Mouse (Mus musculus): ENCODE results near the gene Txn2. TPM values are rescaled to one million over a fixed set of nuclear protein-coding genes. Genes with fewer than 3 reads are reported as not detected.
A peak's percentile ranks its signal among the peaks of the same experiment; 100 is the strongest.

Txn2 gene
- polyA plus RNA-seq (2012; rRNA removed) (121 and 142 TPM in 2 replicates), polyA plus RNA-seq (2014; fragmentation: Nextera tagmentation; extraction: Ambion mirVana) (199 and 218 TPM in 2 replicates)

DNA sequence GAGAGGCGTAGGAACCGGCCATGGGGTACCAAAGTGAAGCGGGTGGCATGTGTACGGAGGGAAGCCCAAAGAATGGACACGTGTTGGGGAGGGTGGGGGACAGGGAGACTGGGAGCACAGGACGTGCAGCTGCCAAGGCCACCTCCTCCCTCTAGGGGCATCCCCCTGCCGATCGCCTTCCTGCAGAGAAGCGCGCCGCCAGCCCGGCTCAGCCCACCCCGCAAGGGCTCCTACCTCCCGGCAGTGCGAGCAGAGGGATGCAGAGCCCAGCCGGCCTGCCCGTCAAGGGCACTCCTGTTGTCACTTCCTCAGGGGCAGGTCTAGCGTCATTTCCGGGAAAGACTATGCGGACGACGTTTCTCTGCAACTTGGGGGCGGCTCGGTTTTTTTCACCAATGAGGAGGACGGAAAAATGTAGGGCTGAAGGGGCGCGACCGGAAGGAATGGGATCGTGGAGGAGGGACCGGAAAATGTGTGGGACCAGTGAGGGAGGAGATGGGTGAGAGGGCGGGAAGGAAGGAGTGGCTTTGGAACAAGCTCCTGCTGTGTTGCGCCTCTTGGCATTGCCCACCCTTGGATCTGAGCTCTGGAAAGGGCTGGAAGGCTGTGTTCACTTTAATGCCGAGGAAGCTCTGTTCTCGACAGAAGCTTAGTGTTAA is at the start of gene Txn2:
TSS of gene Txn2 (minus strand) at position 334 of the 659 bp plus-strand sequence.
- Histone ChIP-seq H3K27ac (peak within 1 kb of the TSS; percentile 91), H3K4me1 (replicated peaks; ENCODE audit: control insufficient read depth in 2 of 2, insufficient read depth in 2 of 2, low read length in 1 of 2) (peaks cover 35 to 50% of the 10 kb centered on the region in 2 experiments), H3K4me3 (ENCODE audit: insufficient read depth in 1 of 2, low read depth in 2 of 2, low read length in 2 of 2) (peak within 1 kb of the TSS; percentile 71 to 75), H3K36me3 (replicated peaks; ENCODE audit: control insufficient read depth, insufficient read depth, low read depth) (peaks cover 28% of the 10 kb centered on the region), H3K27me3 (ENCODE audit: control insufficient read depth, insufficient read depth, low read length) (no peaks in the 10 kb centered on the region), H3K9me3 (ENCODE audit: control insufficient read depth, low read length) (no peaks in the 10 kb centered on the region), H3K9ac (replicated peaks) (peak within 1 kb of the TSS; percentile 77), H3K4me2 (ENCODE audit: low read depth) (peak within 1 kb of the TSS; percentile 86)
- TF ChIP-seq EP300 (IDR thresholded peaks at IDR 0.05; ENCODE audit: low read depth) (no peak), CTCF (IDR thresholded peaks at IDR 0.05; ENCODE audit: low read depth) (peak; percentile 35; the same call in 1 of the 2 replicates)
- DNase-seq (ENCODE audit: low read depth in 3 of 3, low spot score in 3 of 3) (peak; percentile 99), ATAC-seq (ENCODE audit: insufficient read depth) (peak; percentile 88)
- under 1% methylated on average over 34 of the region's 34 CpGs for WGBS (ENCODE audit: insufficient replicate concordance)

GRCm38 (mm10) chr15:77977663-77978062 is 48.9 kb upstream of the Txn2 start:
- Histone ChIP-seq H3K4me3 (ENCODE audit: insufficient read depth in 1 of 2, low read depth in 2 of 2, low read length in 2 of 2) (peak overlapping the region in 1 of 2 experiments; percentile 25; a peak in 1 of 4 replicates), H3K9ac (replicated peaks) (no peak overlapping the region), H3K9me3 (ENCODE audit: control insufficient read depth, low read length) (no peaks in the 10 kb centered on the region), H3K27ac (peak overlapping the region; percentile 49), H3K4me1 (replicated peaks; ENCODE audit: control insufficient read depth in 2 of 2, insufficient read depth in 2 of 2, low read length in 1 of 2) (peaks cover 49 to 50% of the 10 kb centered on the region in 2 experiments), H3K36me3 (replicated peaks; ENCODE audit: control insufficient read depth, insufficient read depth, low read depth) (no peaks in the 10 kb centered on the region), H3K27me3 (ENCODE audit: control insufficient read depth, insufficient read depth, low read length) (no peaks in the 10 kb centered on the region; the same call in 1 of the 2 replicates), H3K4me2 (ENCODE audit: low read depth) (peak overlapping the region; percentile 45)
- ATAC-seq (ENCODE audit: insufficient read depth) (peak; percentile 57; the same call in 1 of the 2 replicates), DNase-seq (ENCODE audit: low read depth in 3 of 3, low spot score in 3 of 3) (no peak)
- 39% methylated on average over 3 of the region's 3 CpGs for WGBS (ENCODE audit: insufficient replicate concordance)
- TF ChIP-seq EP300 (IDR thresholded peaks at IDR 0.05; ENCODE audit: low read depth) = no peak

GRCm38 (mm10) chr15:77974165-77974841 is 45.5 kb upstream of the Txn2 start:
- ATAC-seq (ENCODE audit: insufficient read depth) (peak; percentile 85), DNase-seq (ENCODE audit: low read depth in 3 of 3, low spot score in 3 of 3) (peak; percentile 61 to 66 (median 65))
- TF ChIP-seq EP300 (IDR thresholded peaks at IDR 0.05; ENCODE audit: low read depth) = peak; percentile 88
- TF ChIP-seq CTCF (IDR thresholded peaks at IDR 0.05; ENCODE audit: low read depth) = no peak
- Histone ChIP-seq H3K4me3 (ENCODE audit: insufficient read depth in 1 of 2, low read depth in 2 of 2, low read length in 2 of 2) (peak overlapping the region; percentile 14 to 37; a peak in 3 of 4 replicates), H3K36me3 (replicated peaks; ENCODE audit: control insufficient read depth, insufficient read depth, low read depth) (no peaks in the 10 kb centered on the region), H3K27me3 (ENCODE audit: control insufficient read depth, insufficient read depth, low read length) (no peaks in the 10 kb centered on the region), H3K9ac (replicated peaks) (peak overlapping the region; percentile 68), H3K27ac (peak overlapping the region; percentile 90), H3K9me3 (ENCODE audit: control insufficient read depth, low read length) (no peaks in the 10 kb centered on the region), H3K4me1 (replicated peaks; ENCODE audit: control insufficient read depth in 2 of 2, insufficient read depth in 2 of 2, low read length in 1 of 2) (peaks cover 64 to 65% of the 10 kb centered on the region in 2 experiments), H3K4me2 (ENCODE audit: low read depth) (peak overlapping the region; percentile 77)
- WGBS (ENCODE audit: insufficient replicate concordance) = 29% methylated on average over 6 of the region's 6 CpGs

DNA sequence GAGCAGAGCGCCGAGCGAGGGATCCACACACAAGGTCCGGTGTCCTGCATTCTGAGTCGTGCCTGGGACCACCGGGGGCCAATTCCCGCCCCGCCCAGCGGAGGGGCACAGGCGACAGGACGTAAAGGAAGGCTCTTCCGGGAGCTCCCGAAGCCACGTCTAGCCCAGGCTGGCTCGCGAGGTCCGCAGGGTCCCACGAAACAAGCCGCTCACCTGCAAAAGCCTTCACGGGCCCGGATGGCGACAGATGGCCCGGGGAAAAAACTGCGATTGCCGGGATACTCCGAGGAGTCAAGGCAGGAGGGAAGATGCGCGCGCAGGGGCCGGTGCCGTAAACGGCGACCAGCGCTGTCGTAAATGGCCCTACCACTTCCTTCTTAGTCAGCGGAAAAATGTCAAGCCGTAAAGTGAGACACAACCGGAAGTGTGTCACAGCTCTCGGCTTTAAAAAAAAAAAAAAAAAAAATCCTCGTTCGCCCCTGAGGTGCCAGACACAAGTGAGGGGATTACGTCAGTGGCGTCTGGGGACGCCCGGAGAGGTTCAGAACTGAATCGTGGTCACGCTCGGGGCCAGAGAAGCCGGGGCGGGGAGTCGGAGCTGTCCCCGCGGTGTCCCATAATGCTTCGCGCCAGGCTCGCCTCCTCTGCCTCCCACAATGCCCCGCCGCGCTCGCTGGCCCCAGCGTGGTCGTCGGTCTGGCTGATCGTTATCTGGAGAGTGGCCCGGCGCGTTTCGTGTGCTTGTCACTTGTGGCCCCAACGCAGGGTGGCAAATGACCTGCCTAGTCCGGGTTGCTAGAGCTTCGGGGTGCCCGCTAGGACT is 41.9 kb upstream of the Txn2 start, which contains the start of gene Eif3d:
TSS of gene Eif3d (minus strand) at position 344 of the 823 bp plus-strand sequence.
- H3K36me3 ChIP-seq (replicated peaks; ENCODE audit: control insufficient read depth, insufficient read depth, low read depth) = peaks cover 29% of the 10 kb centered on the region
- peak within 1 kb of the TSS; percentile 96 for H3K27ac ChIP-seq
- H3K9me3 ChIP-seq (ENCODE audit: control insufficient read depth, low read length) = no peaks in the 10 kb centered on the region
- H3K27me3 ChIP-seq (ENCODE audit: control insufficient read depth, insufficient read depth, low read length) = no peaks in the 10 kb centered on the region
- peak within 1 kb of the TSS; percentile 96 for H3K4me2 ChIP-seq (ENCODE audit: low read depth)
- peak within 1 kb of the TSS; percentile 96 to 99 for H3K4me3 ChIP-seq (ENCODE audit: insufficient read depth in 1 of 2, low read depth in 2 of 2, low read length in 2 of 2)
- peak; percentile 89 to 91 (median 89) for DNase-seq (ENCODE audit: low read depth in 3 of 3, low spot score in 3 of 3)
- under 1% methylated on average over 72 of the region's 72 CpGs for WGBS (ENCODE audit: insufficient replicate concordance)
- no peak; the same call in 1 of the 2 replicates for TF ChIP-seq EP300 (IDR thresholded peaks at IDR 0.05; ENCODE audit: low read depth)
- peak; percentile 5; the same call in 1 of the 2 replicates for TF ChIP-seq CTCF (IDR thresholded peaks at IDR 0.05; ENCODE audit: low read depth)
- ATAC-seq (ENCODE audit: insufficient read depth) = peak; percentile 68
- H3K4me1 ChIP-seq (replicated peaks; ENCODE audit: control insufficient read depth in 2 of 2, insufficient read depth in 2 of 2, low read length in 1 of 2) = peaks cover 48 to 59% of the 10 kb centered on the region in 2 experiments
- peak within 1 kb of the TSS; percentile 99 for H3K9ac ChIP-seq (replicated peaks)

Measured in liver, embryonic 14.5 days (tissue).